Mouse (Mus musculus) forebrain, embryonic 14.5 days (tissue): ENCODE results near the gene Fkbp14. TPM values are rescaled to one million over a fixed set of nuclear protein-coding genes. Genes with fewer than 3 reads are reported as not detected.

Source experiments
- ATAC-seq: fragments of 200-750 bp; cut with Nextera tagmentation; 2 replicates; pipeline ENCODE4 v1.8.0; 2017; ENCODE audit warnings: mild to moderate bottlenecking, moderate library complexity
- DNase-seq: peaks from one replicate; pipeline ENCODE4 v3.0.0-alpha.2; 2015; ENCODE audit warnings: low spot score
- H3K27ac ChIP-seq: fragments of 300-500 bp; sonication (generic); 2 replicates; pipeline ENCODE4 v1.5.1; 2014; ENCODE audit warnings: low read depth, mild to moderate bottlenecking, control low read depth, low read length, moderate library complexity
- H3K27me3 ChIP-seq: fragments of 300-500 bp; sonication (generic); replicated peaks from 2 replicates; pipeline ENCODE4 v1.6.1; 2014; ENCODE audit warnings: low read length, control low read depth, mixed read lengths; ENCODE audit not compliant: control insufficient read depth, insufficient read depth
- H3K36me3 ChIP-seq: fragments of 300-500 bp; sonication (generic); 2 replicates; pipeline ENCODE4 v1.6.1; 2014; ENCODE audit warnings: low read length, control low read depth; ENCODE audit not compliant: control insufficient read depth, insufficient read depth
- H3K4me1 ChIP-seq: fragments of 300-500 bp; sonication (generic); 2 replicates; pipeline ENCODE4 v1.6.1; 2014; ENCODE audit warnings: antibody characterized with exemption, low read length, control low read depth; ENCODE audit not compliant: control insufficient read depth, insufficient read depth
- H3K4me2 ChIP-seq: fragments of 300-500 bp; sonication (generic); 2 replicates; pipeline ENCODE4 v1.6.1; 2014; ENCODE audit warnings: mild to moderate bottlenecking, control low read depth, low read length
- H3K4me3 ChIP-seq: fragments of 300-500 bp; sonication (generic); 2 replicates; pipeline ENCODE4 v1.5.1; 2014; ENCODE audit warnings: low read depth, low read length, control low read depth
- H3K9ac ChIP-seq: fragments of 300-500 bp; sonication (generic); 2 replicates; pipeline ENCODE4 v1.6.1; 2014; ENCODE audit warnings: mild to moderate bottlenecking, low read length, control low read depth, moderate library complexity
- H3K9me3 ChIP-seq: fragments of 300-500 bp; sonication (generic); replicated peaks from 2 replicates; pipeline ENCODE4 v1.6.1; 2016; ENCODE audit warnings: low read length, control low read depth, mixed read lengths; ENCODE audit not compliant: control insufficient read depth
- WGBS: fragments of 180-500 bp; shearing (Covaris S2); extraction: QIAGEN DNeasy Blood & Tissue Kit; methylation state at CpG from one replicate; pipeline ENCODE4 v1.1.7; 2014; 5-methylcytosine and 5-hydroxymethylcytosine counted together
- polyA plus RNA-seq: library from polyadenylated mRNA; unstranded; fragments of >200 nt; fragmentation: Nextera tagmentation; extraction: Ambion mirVana; gene quantifications from 2 replicates; pipeline ENCODE4 v1.2.1, GENCODE M21; 2014

Gene Fkbp14
- polyA plus RNA-seq, 1 experiment from 2014 or later: 9.0 TPM

DNA sequence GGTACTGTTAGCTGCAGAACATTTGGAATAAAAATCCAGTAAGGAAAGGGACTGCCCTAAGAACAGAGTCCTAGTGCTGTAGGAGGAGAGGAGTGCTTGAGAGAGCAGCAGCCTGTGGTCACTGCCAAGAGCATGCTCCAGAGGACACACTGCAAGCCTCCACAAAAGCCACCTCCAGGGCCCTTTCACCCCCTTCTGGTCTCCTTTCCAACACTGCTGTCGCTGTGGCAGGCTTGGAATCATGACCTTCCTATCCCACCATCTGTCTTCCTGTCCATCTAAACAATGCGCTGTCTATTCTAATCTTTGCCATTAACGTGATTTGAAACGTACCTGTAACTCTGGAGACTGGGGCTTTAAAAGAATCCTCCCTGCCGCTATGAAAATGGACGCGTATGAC is 38.6 kb downstream of the Fkbp14 start:
- no peak for DNase-seq
- H3K4me1 ChIP-seq: peaks cover 56% of the 10 kb centered on the region
- no peaks in the 10 kb centered on the region for H3K9me3 ChIP-seq
- H3K4me3 ChIP-seq: no peak overlapping the region
- 0 out of 2 replicates have a peak, but pooled peaks cover 3% of the 10 kb centered on the region for H3K36me3 ChIP-seq
- no peak overlapping the region for H3K9ac ChIP-seq
- peak overlapping the region; percentile 44; the same call in 1 of the 2 replicates for H3K27ac ChIP-seq
- WGBS: 68% methylated on average over 7 of the region's 7 CpGs
- no peak for ATAC-seq
- H3K27me3 ChIP-seq: no peaks in the 10 kb centered on the region
- no peak overlapping the region for H3K4me2 ChIP-seq

DNA sequence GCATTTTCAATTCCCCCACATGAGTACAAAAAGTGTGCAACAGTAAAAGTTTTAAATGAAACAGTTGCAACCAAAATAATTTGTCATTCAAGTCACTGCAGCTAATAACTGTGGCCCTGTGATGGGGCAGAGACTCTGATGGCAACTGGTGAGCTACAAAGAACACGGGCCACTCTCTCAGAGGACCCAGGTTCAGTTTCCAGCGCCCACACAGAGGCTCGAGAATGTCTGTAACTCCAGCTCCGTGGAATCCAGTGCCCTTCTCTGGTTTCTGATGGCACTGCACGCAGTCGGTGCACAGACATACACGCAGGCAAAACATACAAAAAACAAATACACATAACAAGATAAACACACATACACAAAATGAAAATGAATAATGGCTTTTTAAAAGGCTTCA is 39.4 kb downstream of the Fkbp14 start:
- 0 out of 2 replicates have a peak, but pooled peaks cover 3% of the 10 kb centered on the region for H3K36me3 ChIP-seq
- H3K9ac ChIP-seq: no peak overlapping the region
- DNase-seq (no peak), ATAC-seq (no peak)
- H3K27me3 ChIP-seq: no peaks in the 10 kb centered on the region
- WGBS: 96% methylated on average over 7 of the region's 7 CpGs
- H3K4me2 ChIP-seq: no peak overlapping the region
- peaks cover 58% of the 10 kb centered on the region for H3K4me1 ChIP-seq
- no peak overlapping the region for H3K4me3 ChIP-seq
- no peaks in the 10 kb centered on the region for H3K9me3 ChIP-seq
- H3K27ac ChIP-seq: no peak overlapping the region

DNA sequence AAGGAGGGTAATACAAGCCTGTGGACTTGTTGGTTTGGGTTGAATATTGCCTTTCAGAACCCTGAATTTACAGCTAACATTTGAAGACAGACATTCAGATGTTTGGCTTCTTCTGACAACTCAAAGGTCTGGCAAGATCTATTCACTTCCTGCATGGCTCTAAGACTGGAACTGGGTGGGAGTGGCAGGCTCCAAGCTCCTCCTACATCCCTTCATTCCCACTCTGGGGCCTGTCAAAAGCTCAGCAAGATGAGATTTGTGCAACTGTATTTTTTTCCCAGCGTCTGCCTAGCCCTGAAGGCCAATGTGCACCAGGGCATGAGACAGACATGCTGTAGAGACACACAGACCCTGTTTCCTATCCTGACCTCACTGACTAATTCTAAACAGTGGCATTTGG is 41.3 kb downstream of the Fkbp14 start:
- H3K4me3 ChIP-seq: no peak overlapping the region
- H3K9me3 ChIP-seq: no peaks in the 10 kb centered on the region
- H3K9ac ChIP-seq: no peak overlapping the region
- WGBS: 18% methylated on average over 1 of the region's 1 CpGs
- peaks cover 63% of the 10 kb centered on the region for H3K4me1 ChIP-seq
- no peak overlapping the region for H3K4me2 ChIP-seq
- peak overlapping the region; percentile 91; the same call in 1 of the 2 replicates for H3K27ac ChIP-seq
- 0 out of 2 replicates have a peak, but pooled peaks cover 3% of the 10 kb centered on the region for H3K36me3 ChIP-seq
- H3K27me3 ChIP-seq: no peaks in the 10 kb centered on the region
- no peak for ATAC-seq
- no peak for DNase-seq

DNA sequence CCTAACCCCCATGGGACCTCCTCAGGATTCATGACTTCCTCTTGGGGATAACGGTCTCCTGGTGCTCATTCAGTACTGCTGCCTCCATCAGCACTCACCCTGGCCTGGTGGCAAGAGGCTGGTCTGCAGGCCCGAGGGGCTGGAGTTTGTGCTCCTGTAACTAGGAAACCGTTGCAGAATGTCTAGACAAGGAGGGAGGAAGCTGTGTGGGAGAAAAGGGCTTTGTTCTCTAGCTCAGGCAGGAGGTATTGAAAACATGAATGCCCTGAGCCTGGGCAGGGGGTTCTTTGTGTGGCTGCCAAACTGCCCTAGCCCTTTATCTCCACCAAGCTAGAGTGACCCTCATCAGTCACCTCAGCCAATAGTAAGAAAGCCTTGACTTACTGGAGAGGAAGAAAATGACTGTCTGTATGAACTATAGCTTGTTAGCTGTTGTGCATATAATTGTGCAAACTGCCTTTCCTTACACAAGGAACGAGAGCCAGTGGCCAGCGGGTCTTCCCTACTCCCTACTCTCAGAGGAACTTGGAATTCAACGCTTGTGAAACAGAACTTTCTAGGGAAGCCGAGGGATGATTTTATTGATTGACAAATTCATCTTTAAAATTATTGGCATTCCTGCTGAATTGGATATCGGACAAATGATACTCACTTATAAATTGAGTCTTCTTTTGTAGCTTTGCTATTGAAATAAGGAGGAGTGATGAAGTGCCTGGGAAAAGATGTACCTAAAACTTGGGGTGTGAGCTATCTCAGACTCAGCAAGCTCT is 42.6 kb downstream of the Fkbp14 start:
- H3K36me3 ChIP-seq: 0 out of 2 replicates have a peak, but pooled peaks cover 3% of the 10 kb centered on the region
- no peak overlapping the region for H3K4me3 ChIP-seq
- peak overlapping the region; percentile 32; the same call in 1 of the 2 replicates for H3K9ac ChIP-seq
- H3K4me1 ChIP-seq: peaks cover 70% of the 10 kb centered on the region
- WGBS: 3% methylated on average over 8 of the region's 8 CpGs
- no peaks in the 10 kb centered on the region for H3K27me3 ChIP-seq
- ATAC-seq (peak; percentile 80), DNase-seq (peak; percentile 93)
- no peaks in the 10 kb centered on the region for H3K9me3 ChIP-seq
- H3K27ac ChIP-seq: peak overlapping the region; percentile 91
- peak overlapping the region; percentile 20 for H3K4me2 ChIP-seq

DNA sequence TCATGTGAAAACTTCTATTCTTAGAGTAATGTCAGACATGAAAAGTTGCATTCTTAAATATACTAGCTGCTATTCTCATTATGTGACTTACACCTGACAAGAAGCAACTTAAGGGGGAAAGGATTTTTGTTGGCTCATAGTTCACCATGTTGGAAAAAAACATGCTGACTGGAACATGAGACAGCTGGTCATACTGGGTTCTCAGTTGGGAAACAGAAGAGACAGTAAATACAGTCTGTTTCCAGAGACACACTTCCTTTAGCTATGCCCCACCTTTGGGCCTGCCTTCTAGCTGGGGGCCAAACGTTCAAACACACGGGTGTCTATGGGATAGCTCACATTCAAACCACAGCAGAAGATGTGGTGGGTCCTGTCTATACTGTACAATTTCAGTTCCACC is 43.5 kb downstream of the Fkbp14 start:
- no peaks in the 10 kb centered on the region for H3K9me3 ChIP-seq
- peak overlapping the region; percentile 19 for H3K4me2 ChIP-seq
- ATAC-seq (no peak), DNase-seq (peak; percentile 47)
- no peaks in the 10 kb centered on the region for H3K27me3 ChIP-seq
- H3K27ac ChIP-seq: peak overlapping the region; percentile 91
- H3K4me1 ChIP-seq: peaks cover 74% of the 10 kb centered on the region
- WGBS: 20% methylated on average over 2 of the region's 2 CpGs
- H3K36me3 ChIP-seq: 0 out of 2 replicates have a peak, but pooled peaks cover 3% of the 10 kb centered on the region
- H3K4me3 ChIP-seq: no peak overlapping the region
- peak overlapping the region; percentile 32; the same call in 1 of the 2 replicates for H3K9ac ChIP-seq

DNA sequence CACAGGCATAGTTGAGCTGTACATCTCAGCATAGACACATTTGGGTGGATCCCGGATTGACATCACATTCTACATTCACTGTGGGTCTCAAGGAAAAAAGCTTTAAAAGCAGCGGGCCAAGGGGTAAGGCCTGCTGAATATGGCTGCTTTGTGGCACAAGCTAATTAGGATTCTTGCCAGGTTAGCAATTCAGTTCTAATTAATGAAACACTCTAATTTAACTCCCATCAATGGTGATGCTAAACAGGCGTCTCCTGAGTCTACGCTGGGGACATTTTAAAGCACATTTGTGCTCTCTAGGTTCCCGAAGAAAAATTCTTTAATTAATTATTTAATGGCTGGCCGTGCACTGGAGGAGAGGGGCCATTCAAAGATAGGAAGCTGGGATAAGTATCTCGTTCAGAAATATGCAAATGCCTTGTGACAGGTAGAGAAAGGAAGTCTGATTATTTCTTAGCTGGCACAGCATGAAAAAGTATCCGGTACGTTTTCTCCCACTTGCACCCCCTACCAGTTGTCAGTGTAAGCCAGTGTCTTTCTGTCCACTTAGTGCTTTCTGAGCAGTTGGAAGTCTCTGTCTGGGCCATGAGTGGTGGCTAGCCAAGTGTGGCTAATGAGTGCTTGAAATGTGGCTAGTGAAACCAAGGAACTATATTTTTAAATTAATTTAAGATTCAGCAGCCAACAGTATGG is 44.2 kb downstream of the Fkbp14 start:
- Histone ChIP-seq H3K36me3 (0 out of 2 replicates have a peak, but pooled peaks cover 3% of the 10 kb centered on the region), H3K27me3 (no peaks in the 10 kb centered on the region), H3K9ac (no peak overlapping the region), H3K4me2 (peak overlapping the region; percentile 3; the same call in 1 of the 2 replicates), H3K4me1 (peaks cover 74% of the 10 kb centered on the region), H3K4me3 (no peak overlapping the region), H3K27ac (peak overlapping the region; percentile 91), H3K9me3 (no peaks in the 10 kb centered on the region)
- ATAC-seq (peak; percentile 86), DNase-seq (peak; percentile 95)
- WGBS: 3% methylated on average over 9 of the region's 9 CpGs

DNA sequence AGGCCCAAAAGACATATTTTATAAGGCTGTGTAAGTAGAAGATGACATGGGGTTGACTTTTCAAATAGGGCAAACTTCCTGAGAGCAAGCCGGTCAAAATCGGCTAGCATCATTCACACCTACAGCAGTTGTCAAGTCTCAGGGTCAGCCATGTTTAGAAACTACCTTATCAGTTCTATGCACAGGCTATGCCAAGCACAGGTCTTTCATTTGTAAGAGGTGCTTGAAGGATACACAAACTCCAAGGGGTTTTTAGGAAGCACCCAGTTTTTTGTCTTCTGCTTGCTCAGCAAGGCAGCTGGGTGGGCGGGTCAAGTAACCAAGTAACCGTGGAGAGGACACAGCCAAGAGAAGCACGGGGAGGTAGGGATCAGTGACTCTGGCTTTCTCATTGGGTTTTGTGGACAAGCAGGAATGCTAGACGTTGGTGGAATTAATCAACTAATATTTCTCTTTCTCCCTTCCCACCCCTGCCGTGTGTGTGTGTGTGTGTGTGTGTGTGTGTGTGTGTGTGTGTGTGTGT is 46.2 kb downstream of the Fkbp14 start:
- 59% methylated on average over 6 of the region's 7 CpGs for WGBS
- H3K27me3 ChIP-seq: no peaks in the 10 kb centered on the region
- ATAC-seq (no peak), DNase-seq (no peak)
- H3K4me2 ChIP-seq: no peak overlapping the region
- H3K27ac ChIP-seq: no peak overlapping the region
- H3K9me3 ChIP-seq: no peaks in the 10 kb centered on the region
- H3K4me3 ChIP-seq: no peak overlapping the region
- 0 out of 2 replicates have a peak, but pooled peaks cover 4% of the 10 kb centered on the region for H3K36me3 ChIP-seq
- H3K9ac ChIP-seq: no peak overlapping the region
- H3K4me1 ChIP-seq: peaks cover 67% of the 10 kb centered on the region

DNA sequence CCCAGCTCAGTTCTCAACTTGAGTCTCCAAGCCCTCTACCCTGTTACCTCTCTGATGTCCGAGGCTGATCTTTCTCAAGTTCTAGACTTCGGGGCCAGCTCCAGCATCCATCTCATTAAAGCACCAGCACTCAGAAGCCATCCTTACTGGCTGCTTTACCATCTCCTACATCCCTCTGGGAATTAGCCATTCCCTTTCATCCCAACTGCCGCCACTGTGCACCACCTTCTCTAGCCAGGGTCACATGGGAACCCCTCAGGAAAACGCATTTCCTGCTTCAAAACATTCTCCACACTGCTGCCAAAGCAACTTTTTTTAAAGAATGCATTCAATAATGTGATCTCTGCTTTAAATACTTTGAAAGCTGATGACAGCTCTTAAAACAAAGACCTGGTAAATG is 47.8 kb downstream of the Fkbp14 start:
- Histone ChIP-seq H3K9ac (no peak overlapping the region), H3K27ac (no peak overlapping the region; the same call in 1 of the 2 replicates), H3K4me2 (no peak overlapping the region), H3K36me3 (peaks cover 17% of the 10 kb centered on the region), H3K27me3 (no peaks in the 10 kb centered on the region), H3K9me3 (no peaks in the 10 kb centered on the region), H3K4me3 (no peak overlapping the region), H3K4me1 (peaks cover 51% of the 10 kb centered on the region)
- ATAC-seq: no peak
- no peak for DNase-seq
- WGBS: 53% methylated on average over 4 of the region's 4 CpGs
